Mouse (Mus musculus) thymus, adult 2 months (tissue): ENCODE data around the gene Cabp2. TPM values are rescaled to one million over a fixed set of nuclear protein-coding genes. Genes with fewer than 3 reads are reported as not detected.
A peak's percentile ranks its signal among the peaks of the same experiment; 100 is the strongest.
"Not testable (repeated sequence)": the region's sequence is repeated elsewhere in the genome, so short reads cannot be mapped to it uniquely, and the experiment has no call there.

ENCODE experiments used
- DNase-seq: peaks from one replicate; pipeline ENCODE4 v3.0.0; 2021
- H3K27ac ChIP-seq: fragments of 200-500 bp; 2 replicates; pipeline ENCODE4 v1.5.1; 2012; ENCODE audit warnings: low read length, control low read depth; ENCODE audit not compliant: control insufficient read depth, insufficient read depth
- H3K27me3 ChIP-seq: fragments of 200-500 bp; 2 replicates; pipeline ENCODE4 v1.6.1; 2012; ENCODE audit warnings: mild to moderate bottlenecking, low read length, moderate library complexity, mixed read lengths; ENCODE audit not compliant: control insufficient read depth, insufficient read depth
- H3K36me3 ChIP-seq: fragments of 200-500 bp; 2 replicates; pipeline ENCODE4 v1.6.1; 2012; ENCODE audit warnings: mild to moderate bottlenecking, low read length, moderate library complexity; ENCODE audit not compliant: control insufficient read depth, insufficient read depth
- H3K4me1 ChIP-seq: fragments of 200-500 bp; replicated peaks from 2 replicates; pipeline ENCODE4 v1.6.1; 2012; ENCODE audit warnings: low read length; ENCODE audit not compliant: control insufficient read depth, insufficient read depth
- H3K4me3 ChIP-seq: fragments of 200-500 bp; 2 replicates; pipeline ENCODE4 v1.5.1; 2012; ENCODE audit warnings: mild to moderate bottlenecking, low read length, control low read depth, moderate library complexity; ENCODE audit not compliant: control insufficient read depth, insufficient read depth
- CTCF ChIP-seq: fragments of 200-500 bp; IDR thresholded peaks from 2 replicates; pipeline ENCODE4 v1.5.1; 2012; ENCODE audit warnings: mild to moderate bottlenecking, control low read depth, low read length, moderate library complexity, borderline replicate concordance; ENCODE audit not compliant: control insufficient read depth, poor library complexity, insufficient read depth; ENCODE audit errors: extremely low read depth
- POLR2A ChIP-seq: fragments of 200-500 bp; IDR thresholded peaks from 2 replicates; pipeline ENCODE4 v1.6.1; 2012; ENCODE audit warnings: mild to moderate bottlenecking, low read length, control low read depth, moderate library complexity; ENCODE audit not compliant: control insufficient read depth, poor library complexity, insufficient read depth; ENCODE audit errors: extremely low read depth
- WGBS: fragments of 180-500 bp; shearing (Covaris S2); methylation state at CpG from one replicate; pipeline ENCODE4 v1.1.7; 2018; 5-methylcytosine and 5-hydroxymethylcytosine counted together
- polyA plus RNA-seq: library from polyadenylated mRNA; depleted of rRNA; stranded (reverse); fragments of >200 nt; gene quantifications from 2 replicates; pipeline ENCODE4 v1.2.3, GENCODE M21; 2012

Gene Cabp2
- polyA plus RNA-seq, 1 experiment = 0.42 TPM

- H3K36me3 ChIP-seq = no peaks in the 10 kb centered on the region
- H3K27me3 ChIP-seq = no peaks in the 10 kb centered on the region
- TF ChIP-seq CTCF = no peak
- TF ChIP-seq POLR2A = no peak
- peak overlapping the region; percentile 43; the same call in 1 of the 2 replicates for H3K27ac ChIP-seq
- DNase-seq = no peak
- WGBS = 39% methylated on average over 6 of the region's 6 CpGs
- H3K4me3 ChIP-seq = no peak overlapping the region
- peaks cover 3% of the 10 kb centered on the region for H3K4me1 ChIP-seq
These were observed 15.1 kb upstream of the Cabp2 start for GRCm38 (mm10) chr19:4066280-4066679.

DNA sequence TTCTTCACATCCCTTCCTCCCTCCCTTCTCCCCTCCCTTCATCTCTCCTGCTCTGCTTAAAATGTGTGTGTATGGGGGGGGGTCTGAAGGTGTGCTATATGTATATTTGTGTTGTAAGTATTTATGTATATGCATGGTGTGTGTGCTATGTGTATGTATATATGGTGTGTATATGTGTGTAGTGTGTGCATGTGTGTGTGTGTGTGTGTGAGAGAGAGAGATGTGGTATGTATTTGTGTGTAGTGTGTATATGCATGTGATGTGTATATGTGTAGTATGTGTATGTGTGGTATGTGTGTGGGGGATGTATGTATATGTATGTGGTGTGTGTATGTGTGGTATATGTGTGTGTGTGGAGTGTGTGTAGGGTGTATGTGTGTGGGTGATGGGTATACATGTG lies 14.5 kb upstream of the Cabp2 start:
- H3K4me3 ChIP-seq = no peak overlapping the region
- no peaks in the 10 kb centered on the region for H3K36me3 ChIP-seq
- no peak for TF ChIP-seq CTCF
- TF ChIP-seq POLR2A = no peak
- no peak overlapping the region for H3K27ac ChIP-seq
- no peak for DNase-seq
- H3K27me3 ChIP-seq = no peaks in the 10 kb centered on the region
- peaks cover 3% of the 10 kb centered on the region for H3K4me1 ChIP-seq

DNA sequence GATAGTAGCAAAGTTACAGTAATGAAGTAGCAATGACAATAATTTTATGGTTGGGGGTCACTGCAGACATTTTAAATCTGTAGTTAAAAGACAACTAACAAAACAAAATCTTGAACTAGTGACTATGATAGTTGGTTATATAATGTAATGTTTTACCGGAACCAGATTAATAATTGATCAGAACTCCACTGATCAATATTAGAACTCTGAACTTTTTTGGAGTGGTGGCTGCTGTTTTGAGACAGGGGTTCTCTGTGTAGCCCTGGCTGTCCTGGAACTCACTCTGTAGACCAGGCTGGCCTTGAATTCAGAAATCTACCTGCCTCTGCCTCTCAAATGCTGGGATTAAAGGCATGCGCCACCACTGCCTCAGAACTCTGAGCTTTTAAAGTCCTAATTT lies 13.1 kb upstream of the Cabp2 start:
- H3K4me3 ChIP-seq, H3K36me3 ChIP-seq, H3K4me1 ChIP-seq, DNase-seq, H3K27ac ChIP-seq, H3K27me3 ChIP-seq: not testable (repeated sequence)
- WGBS = 100% methylated on average over 2 of the region's 2 CpGs

GRCm38 (mm10) chr19:4068717-4069410 lies 12.5 kb upstream of the Cabp2 start:
- no peak for TF ChIP-seq CTCF
- no peak for TF ChIP-seq POLR2A
- Histone ChIP-seq H3K4me3 (no peak overlapping the region), H3K27me3 (no peaks in the 10 kb centered on the region), H3K4me1 (peaks cover 3% of the 10 kb centered on the region), H3K27ac (no peak overlapping the region), H3K36me3 (no peaks in the 10 kb centered on the region)
- WGBS = 93% methylated on average over 15 of the region's 15 CpGs
- DNase-seq = no peak

DNA sequence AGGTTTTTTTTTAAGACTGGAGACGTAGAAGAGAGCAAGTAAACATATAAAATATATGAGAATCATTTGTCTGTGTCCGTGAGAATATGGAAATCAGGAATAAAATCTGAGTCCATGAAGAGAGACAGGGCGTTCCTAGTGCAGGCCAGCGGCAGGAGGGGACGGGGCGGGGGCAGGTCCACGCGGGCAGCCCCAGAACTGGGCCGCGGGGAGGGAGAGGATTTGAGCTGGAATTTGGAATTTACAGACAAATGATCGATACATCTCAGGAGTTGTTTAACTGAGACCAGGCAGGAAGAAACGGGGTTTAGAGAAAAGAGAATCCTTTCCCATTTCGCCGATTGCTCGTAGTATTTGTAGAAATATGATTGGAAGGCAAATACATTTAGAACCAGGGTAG lies 11.1 kb upstream of the Cabp2 start:
- no peak overlapping the region for H3K27ac ChIP-seq
- no peaks in the 10 kb centered on the region for H3K36me3 ChIP-seq
- no peak for DNase-seq
- 89% methylated on average over 15 of the region's 15 CpGs for WGBS
- H3K4me1 ChIP-seq = peaks cover 3% of the 10 kb centered on the region
- no peaks in the 10 kb centered on the region for H3K27me3 ChIP-seq
- TF ChIP-seq POLR2A (no peak), CTCF (no peak)
- no peak overlapping the region for H3K4me3 ChIP-seq

DNA sequence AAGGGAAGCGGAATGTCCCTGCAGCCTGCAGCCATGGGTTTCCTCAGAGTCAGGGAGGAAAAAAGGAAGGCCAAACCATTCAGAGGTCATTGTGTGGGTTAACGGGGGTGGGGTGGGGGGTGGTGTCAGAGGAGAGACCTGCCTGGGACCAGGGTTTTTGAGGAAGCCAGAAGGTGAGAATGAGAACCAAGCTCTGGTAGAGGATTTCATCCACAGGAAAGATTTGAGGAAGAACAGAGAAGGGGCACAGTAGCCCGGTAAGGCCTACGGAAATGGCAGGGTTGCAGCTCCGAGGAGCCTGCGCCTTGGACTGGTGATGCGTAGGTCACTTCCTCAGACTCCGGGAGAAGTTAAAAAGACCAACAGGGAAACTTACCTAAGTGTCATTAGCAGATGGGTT lies 10.6 kb upstream of the Cabp2 start:
- 62% methylated on average over 8 of the region's 8 CpGs for WGBS
- H3K27me3 ChIP-seq = no peaks in the 10 kb centered on the region

DNA sequence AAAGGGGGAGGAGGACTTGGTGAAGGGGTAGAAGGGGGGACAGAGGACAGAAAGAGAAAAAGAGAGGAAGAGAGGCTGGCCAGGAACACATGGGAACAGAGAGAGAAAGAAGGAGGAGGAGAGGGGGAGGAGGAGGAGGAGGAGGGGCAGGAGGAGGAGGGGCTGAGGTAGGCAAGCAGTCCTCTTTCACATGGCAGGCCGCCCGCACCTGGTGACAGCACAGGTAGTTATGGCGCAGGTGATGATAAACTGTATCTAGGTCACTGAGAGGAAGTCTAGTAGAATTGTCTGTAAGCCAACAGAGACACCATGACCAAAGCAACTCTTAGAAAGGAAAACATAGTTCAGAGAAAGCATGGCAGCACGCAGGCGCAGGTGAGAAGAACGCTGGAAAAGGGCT lies 10.0 kb upstream of the Cabp2 start:
- Histone ChIP-seq H3K27ac (no peak overlapping the region), H3K36me3 (no peaks in the 10 kb centered on the region), H3K27me3 (no peaks in the 10 kb centered on the region), H3K4me3 (no peak overlapping the region), H3K4me1 (peaks cover 1% of the 10 kb centered on the region; the same call in 1 of the 2 replicates)
- 94% methylated on average over 6 of the region's 6 CpGs for WGBS
- TF ChIP-seq CTCF = no peak
- no peak for TF ChIP-seq POLR2A
- DNase-seq = no peak

More for the DNA sequence above, 10.6 kb upstream of the Cabp2 start:
- H3K4me3 ChIP-seq = no peak overlapping the region
- no peak overlapping the region for H3K27ac ChIP-seq
- DNase-seq = no peak
- peaks cover 3% of the 10 kb centered on the region for H3K4me1 ChIP-seq
- TF ChIP-seq POLR2A (no peak), CTCF (no peak)
- H3K36me3 ChIP-seq = no peaks in the 10 kb centered on the region
